Mouse (Mus musculus): ENCODE results near the gene Gm21992.
A peak's percentile ranks its signal among the peaks of the same experiment; 100 is the strongest.

Gene Gm21992

GRCm38 (mm10) chr19:4811063-4811908 lies at the start of gene Gm21992, which contains the start of gene Rbm14:
Gene Gm21992, minus strand, starts transcription at chr19:4811612.
Gene Rbm14, minus strand, starts transcription at chr19:4811634.
- peak; percentile 100 for DNase-seq (ENCODE audit: low read depth, low spot score)

- DNase-seq (ENCODE audit: low read depth, low spot score), result no peak
Observed at GRCm38 (mm10) chr19:4859081-4859480, 47.7 kb upstream of the Gm21992 start.

GRCm38 (mm10) chr19:4855951-4856350 lies 44.5 kb upstream of the Gm21992 start:
- DNase-seq (ENCODE audit: low read depth, low spot score), result no peak

- DNase-seq (ENCODE audit: low read depth, low spot score), result no peak
Observed at GRCm38 (mm10) chr19:4855470-4855820, 44.0 kb upstream of the Gm21992 start.

GRCm38 (mm10) chr19:4854552-4855469 lies 43.4 kb upstream of the Gm21992 start, which contains the start of gene Ctsf:
Gene Ctsf, plus strand, starts transcription at chr19:4855130.
- DNase-seq (ENCODE audit: low read depth, low spot score), result peak; percentile 83

- peak; percentile 74 for DNase-seq (ENCODE audit: low read depth, low spot score)
Observed at GRCm38 (mm10) chr19:4850281-4850680, 38.9 kb upstream of the Gm21992 start.

GRCm38 (mm10) chr19:4849800-4850199 lies 38.4 kb upstream of the Gm21992 start:
- peak; percentile 92 for DNase-seq (ENCODE audit: low read depth, low spot score)

- DNase-seq (ENCODE audit: low read depth, low spot score), result peak; percentile 72
Observed at GRCm38 (mm10) chr19:4847490-4847889, 36.1 kb upstream of the Gm21992 start.

GRCm38 (mm10) chr19:4845846-4846245 lies 34.4 kb upstream of the Gm21992 start:
- DNase-seq (ENCODE audit: low read depth, low spot score), result no peak

- no peak for DNase-seq (ENCODE audit: low read depth, low spot score)
Observed at GRCm38 (mm10) chr19:4842611-4843010, 31.2 kb upstream of the Gm21992 start.

GRCm38 (mm10) chr19:4840848-4841247 lies 29.4 kb upstream of the Gm21992 start:
- DNase-seq (ENCODE audit: low read depth, low spot score), result no peak

GRCm38 (mm10) chr19:4839149-4839548 lies 27.7 kb upstream of the Gm21992 start, which contains the start of the genes Ccs and Ccdc87:
Gene Ccs, minus strand, starts transcription at chr19:4839332.
Gene Ccdc87, plus strand, starts transcription at chr19:4839366.
- peak; percentile 98 for DNase-seq (ENCODE audit: low read depth, low spot score)

GRCm38 (mm10) chr19:4838526-4839140 lies 27.2 kb upstream of the Gm21992 start:
- DNase-seq (ENCODE audit: low read depth, low spot score), result no peak

- no peak for DNase-seq (ENCODE audit: low read depth, low spot score)
Observed at GRCm38 (mm10) chr19:4837049-4837448, 25.6 kb upstream of the Gm21992 start.

- DNase-seq (ENCODE audit: low read depth, low spot score), result peak; percentile 66
Observed at GRCm38 (mm10) chr19:4836096-4836495, 24.7 kb upstream of the Gm21992 start.

- no peak for DNase-seq (ENCODE audit: low read depth, low spot score)
Observed at GRCm38 (mm10) chr19:4833977-4834376, 22.6 kb upstream of the Gm21992 start.

GRCm38 (mm10) chr19:4829156-4829555 lies 17.7 kb upstream of the Gm21992 start:
- no peak for DNase-seq (ENCODE audit: low read depth, low spot score)

- DNase-seq (ENCODE audit: low read depth, low spot score), result peak; percentile 90
Observed at GRCm38 (mm10) chr19:4828444-4829114, 17.2 kb upstream of the Gm21992 start.

GRCm38 (mm10) chr19:4820678-4821303 lies 9.4 kb upstream of the Gm21992 start:
- DNase-seq (ENCODE audit: low read depth, low spot score), result no peak

GRCm38 (mm10) chr19:4817182-4817835 lies 5.9 kb upstream of the Gm21992 start:
- DNase-seq (ENCODE audit: low read depth, low spot score), result peak; percentile 75

Data from R1 (cell line).